Mouse (Mus musculus) embryonic facial prominence, embryonic 11.5 days (tissue): Measurements from ENCODE around the gene Meis3. TPM values are rescaled to one million over a fixed set of nuclear protein-coding genes. Genes with fewer than 3 reads are reported as not detected.

Source experiments
- ATAC-seq: fragments of 200-750 bp; cut with Nextera tagmentation; replicated peaks from 2 replicates; pipeline ENCODE4 v1.8.0; 2017; ENCODE audit warnings: low read depth; ENCODE audit not compliant: insufficient number of reproducible peaks, low FRiP score, low TSS enrichment
- DNase-seq: peaks from one replicate; pipeline ENCODE4 v3.0.0-alpha.2; 2015; ENCODE audit warnings: low spot score
- H3K27ac ChIP-seq: fragments of 300-500 bp; sonication (generic); replicated peaks from 2 replicates; pipeline ENCODE4 v1.5.1; 2014; ENCODE audit warnings: mild to moderate bottlenecking, low read depth, low read length, control low read depth
- H3K27me3 ChIP-seq: fragments of 300-500 bp; sonication (generic); 2 replicates; pipeline ENCODE4 v1.6.1; 2014; ENCODE audit warnings: mild to moderate bottlenecking, low read length, moderate library complexity, mixed read lengths; ENCODE audit not compliant: control insufficient read depth, insufficient read depth
- H3K36me3 ChIP-seq: fragments of 300-500 bp; sonication (generic); replicated peaks from 2 replicates; pipeline ENCODE4 v1.6.1; 2014; ENCODE audit warnings: low read depth, mild to moderate bottlenecking, low read length, moderate library complexity, mixed read lengths; ENCODE audit not compliant: control insufficient read depth, insufficient read depth
- H3K4me1 ChIP-seq: fragments of 300-500 bp; sonication (generic); 2 replicates; pipeline ENCODE4 v1.6.1; 2014; ENCODE audit warnings: low read length, mixed read lengths; ENCODE audit not compliant: control insufficient read depth, insufficient read depth
- H3K4me2 ChIP-seq: fragments of 300-500 bp; sonication (generic); 2 replicates; pipeline ENCODE4 v1.6.1; 2014; ENCODE audit warnings: low read depth, mild to moderate bottlenecking, control low read depth, low read length, moderate library complexity
- H3K4me3 ChIP-seq: fragments of 300-500 bp; sonication (generic); 2 replicates; pipeline ENCODE4 v1.5.1; 2014; ENCODE audit warnings: low read depth, low read length, control low read depth
- H3K9ac ChIP-seq: fragments of 300-500 bp; sonication (generic); replicated peaks from 2 replicates; pipeline ENCODE4 v1.6.1; 2014; ENCODE audit warnings: mild to moderate bottlenecking, control low read depth, low read length
- H3K9me3 ChIP-seq: fragments of 300-500 bp; sonication (generic); replicated peaks from 2 replicates; pipeline ENCODE4 v1.6.1; 2016; ENCODE audit warnings: mild to moderate bottlenecking, low read length, inconsistent platforms, mixed read lengths; ENCODE audit not compliant: control insufficient read depth
- WGBS: fragments of 180-500 bp; shearing (Covaris S2); extraction: QIAGEN DNeasy Blood & Tissue Kit; methylation state at CpG from one replicate; pipeline ENCODE4 v1.1.7; 2014; 5-methylcytosine and 5-hydroxymethylcytosine counted together
- polyA plus RNA-seq: library from polyadenylated mRNA; unstranded; fragments of >200 nt; fragmentation: Nextera tagmentation; extraction: Ambion mirVana; gene quantifications from 2 replicates; pipeline ENCODE4 v1.2.1, GENCODE M21; 2014

The Meis3 gene
- polyA plus RNA-seq, 1 experiment from 2014 or later = 34.0 TPM

DNA sequence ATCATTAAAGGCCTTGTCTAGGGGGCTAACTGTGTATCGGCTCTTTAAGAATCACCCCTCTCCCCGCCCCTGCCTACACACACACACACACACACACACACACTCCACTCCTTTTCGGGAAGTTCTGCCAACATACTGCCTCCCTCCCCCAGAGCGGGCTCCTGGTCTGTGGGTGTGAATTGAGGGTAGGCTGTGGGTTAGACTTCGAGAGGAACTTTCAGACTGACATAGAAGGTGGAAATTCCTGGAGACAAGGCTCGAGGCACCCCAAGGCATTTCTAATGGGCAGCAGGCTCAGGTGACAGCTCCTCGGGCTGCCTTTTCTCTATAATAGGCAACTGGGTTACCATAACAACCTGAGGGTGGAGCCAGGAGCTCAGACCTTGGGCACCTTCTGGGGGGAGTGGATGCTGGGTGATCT, 42.7 kb upstream of the Meis3 start:
- Histone ChIP-seq H3K4me3 (no peak overlapping the region), H3K9ac (no peak overlapping the region; the same call in 1 of the 2 replicates), H3K4me2 (no peak overlapping the region; the same call in 1 of the 2 replicates), H3K27ac (no peak overlapping the region), H3K36me3 (no peaks in the 10 kb centered on the region), H3K9me3 (no peaks in the 10 kb centered on the region), H3K27me3 (no peaks in the 10 kb centered on the region), H3K4me1 (peaks cover 6% of the 10 kb centered on the region; the same call in 1 of the 2 replicates)
- ATAC-seq (no peak), DNase-seq (peak; percentile 61)
- 10% methylated on average over 7 of the region's 7 CpGs for WGBS

DNA sequence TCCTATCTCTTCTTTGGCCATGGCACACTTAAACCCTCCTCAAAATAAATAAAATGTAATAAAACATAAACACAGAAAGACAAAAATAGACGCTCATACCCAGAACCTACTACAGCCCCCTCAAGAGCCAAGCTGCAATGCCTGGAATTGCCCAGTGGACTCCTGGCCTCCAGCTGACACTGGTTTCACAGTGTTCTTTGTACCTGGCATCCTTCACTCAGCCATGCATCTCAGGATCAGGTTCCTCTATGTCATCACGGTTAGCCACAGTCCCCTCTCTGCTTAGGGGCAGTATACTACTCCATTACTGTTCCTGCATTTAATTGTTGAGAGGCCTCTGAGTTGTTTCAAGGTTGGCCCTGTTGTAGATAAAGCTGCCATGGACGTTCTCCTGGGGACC, 42.0 kb upstream of the Meis3 start:
- H3K9ac ChIP-seq = no peak overlapping the region
- H3K9me3 ChIP-seq = no peaks in the 10 kb centered on the region
- H3K27me3 ChIP-seq = no peaks in the 10 kb centered on the region
- no peak for DNase-seq
- WGBS = 66% methylated on average over 3 of the region's 3 CpGs
- H3K4me2 ChIP-seq = no peak overlapping the region
- no peak overlapping the region for H3K27ac ChIP-seq
- H3K4me1 ChIP-seq = peaks cover 6% of the 10 kb centered on the region; the same call in 1 of the 2 replicates
- ATAC-seq = no peak
- H3K36me3 ChIP-seq = no peaks in the 10 kb centered on the region
- H3K4me3 ChIP-seq = no peak overlapping the region

DNA sequence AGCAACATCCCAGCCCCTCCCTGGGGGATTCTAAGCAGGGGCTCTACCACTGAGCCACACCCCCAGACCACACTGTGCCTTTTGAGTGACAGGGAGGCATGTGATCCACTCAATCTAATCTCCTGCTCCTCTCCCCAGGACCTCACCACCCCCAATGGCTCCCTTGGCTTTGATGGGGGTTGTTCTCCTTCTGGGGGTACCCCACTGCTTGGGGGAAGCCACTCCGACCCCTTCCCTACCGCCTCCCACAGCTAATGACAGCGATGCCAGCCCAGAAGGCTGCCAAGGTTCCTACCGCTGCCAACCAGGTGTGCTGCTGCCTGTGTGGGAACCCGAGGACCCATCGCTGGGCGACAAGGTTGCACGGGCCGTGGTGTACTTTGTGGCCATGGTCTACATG, 41.2 kb upstream of the Meis3 start:
- no peak for DNase-seq
- no peak overlapping the region for H3K4me3 ChIP-seq
- no peak overlapping the region for H3K4me2 ChIP-seq
- H3K9me3 ChIP-seq = no peaks in the 10 kb centered on the region
- H3K9ac ChIP-seq = no peak overlapping the region
- peaks cover 6% of the 10 kb centered on the region; the same call in 1 of the 2 replicates for H3K4me1 ChIP-seq
- no peak for ATAC-seq
- no peaks in the 10 kb centered on the region for H3K36me3 ChIP-seq
- H3K27ac ChIP-seq = no peak overlapping the region
- 89% methylated on average over 9 of the region's 9 CpGs for WGBS
- H3K27me3 ChIP-seq = no peaks in the 10 kb centered on the region

DNA sequence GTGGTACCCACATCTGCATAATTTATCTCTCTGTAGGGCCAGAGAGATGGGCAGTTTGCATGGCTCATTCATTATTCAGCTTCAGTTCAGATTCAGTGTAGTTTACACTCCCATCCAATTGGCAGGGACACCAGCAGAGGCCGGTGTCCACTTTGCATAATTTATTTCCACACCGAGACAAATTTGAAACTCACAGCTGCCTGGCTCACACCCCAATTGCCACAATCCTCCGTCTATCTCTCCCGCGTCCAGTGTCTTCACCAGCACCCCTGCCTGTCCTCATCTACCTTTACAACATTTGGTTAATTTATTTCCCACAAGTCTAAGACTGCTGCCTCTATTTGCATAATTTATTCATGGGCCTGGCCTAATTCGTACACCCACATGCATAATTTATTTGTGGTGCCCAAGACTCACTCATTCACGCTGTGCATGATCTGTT, 39.9 kb upstream of the Meis3 start:
- Histone ChIP-seq H3K4me3 (no peak overlapping the region), H3K36me3 (no peaks in the 10 kb centered on the region), H3K4me2 (no peak overlapping the region), H3K9me3 (no peaks in the 10 kb centered on the region), H3K27ac (no peak overlapping the region), H3K4me1 (peaks cover 6% of the 10 kb centered on the region; the same call in 1 of the 2 replicates), H3K9ac (no peak overlapping the region), H3K27me3 (no peaks in the 10 kb centered on the region)
- DNase-seq (no peak), ATAC-seq (no peak)
- 69% methylated on average over 7 of the region's 7 CpGs for WGBS

DNA sequence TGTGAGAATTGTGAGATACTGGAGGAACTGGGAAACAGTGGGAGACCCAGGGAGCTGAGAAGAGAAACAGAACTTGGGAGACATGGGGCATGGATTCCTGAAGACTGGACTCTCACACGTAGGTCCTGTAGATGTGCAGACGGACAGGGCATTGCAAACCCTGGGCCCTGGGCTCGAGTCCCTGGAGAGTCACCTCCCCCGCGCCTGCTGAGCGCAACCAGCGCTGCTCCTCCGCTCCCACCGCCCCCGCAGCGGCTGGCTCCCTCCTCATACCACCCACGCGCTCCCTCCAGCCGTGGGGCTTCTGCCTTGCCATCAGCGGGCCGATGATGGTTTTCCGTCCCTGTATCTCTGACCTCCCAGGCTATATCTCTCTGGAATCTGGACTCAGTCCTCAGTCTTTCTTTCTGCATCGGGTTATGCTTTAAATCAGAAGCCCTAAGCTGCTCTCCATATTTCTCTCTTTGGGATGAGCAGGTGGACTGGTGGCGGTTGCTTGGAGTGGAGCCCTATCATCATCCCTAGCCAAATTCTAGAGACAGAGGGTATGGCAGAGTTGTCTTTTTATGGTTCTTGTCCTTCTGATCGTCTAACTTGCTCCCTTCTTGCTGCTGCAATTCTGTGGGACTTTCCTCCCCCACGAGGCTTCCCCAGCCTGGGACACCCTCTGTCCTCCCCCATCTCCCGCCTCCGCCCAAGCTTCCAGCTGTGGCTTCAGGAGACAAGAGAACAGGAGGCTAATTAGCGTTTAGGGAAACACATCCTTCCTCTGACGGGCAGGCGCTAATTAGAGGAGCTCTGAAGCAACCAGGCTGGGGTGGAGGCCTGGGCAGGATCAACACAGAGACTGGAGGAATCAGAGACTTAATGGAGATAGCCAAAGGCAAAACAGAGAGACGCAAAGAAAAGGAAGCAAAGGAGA, 28.1 kb upstream of the Meis3 start:
- H3K9ac ChIP-seq = no peak overlapping the region
- no peaks in the 10 kb centered on the region for H3K4me1 ChIP-seq
- H3K4me2 ChIP-seq = no peak overlapping the region
- H3K4me3 ChIP-seq = no peak overlapping the region
- H3K36me3 ChIP-seq = no peaks in the 10 kb centered on the region
- no peaks in the 10 kb centered on the region for H3K27me3 ChIP-seq
- ATAC-seq (no peak), DNase-seq (no peak)
- H3K9me3 ChIP-seq = no peaks in the 10 kb centered on the region
- 27% methylated on average over 27 of the region's 27 CpGs for WGBS
- no peak overlapping the region for H3K27ac ChIP-seq

DNA sequence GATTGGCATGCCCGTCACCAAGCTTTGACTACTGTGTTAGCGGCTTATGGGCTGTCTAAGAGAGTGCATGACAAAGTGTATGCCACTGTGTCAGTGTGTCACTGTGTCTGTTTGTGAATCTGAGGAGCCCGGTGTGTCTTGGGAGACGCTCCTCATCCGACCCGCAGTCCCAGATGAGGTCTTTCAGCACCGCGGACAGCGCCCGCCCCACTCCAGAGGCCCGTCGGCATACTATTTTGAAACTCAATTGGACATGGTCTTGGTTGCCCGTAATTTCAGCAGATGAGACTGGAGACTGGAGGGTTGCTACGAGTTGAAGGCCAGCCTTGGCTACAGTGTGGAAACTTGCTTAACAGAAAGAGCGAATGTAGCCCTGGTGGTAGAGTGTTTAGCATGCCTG, 27.2 kb upstream of the Meis3 start:
- no peaks in the 10 kb centered on the region for H3K9me3 ChIP-seq
- H3K4me3 ChIP-seq = no peak overlapping the region
- no peak overlapping the region for H3K9ac ChIP-seq
- no peak overlapping the region for H3K27ac ChIP-seq
- no peaks in the 10 kb centered on the region for H3K36me3 ChIP-seq
- no peaks in the 10 kb centered on the region for H3K4me1 ChIP-seq
- WGBS = 13% methylated on average over 15 of the region's 15 CpGs
- H3K4me2 ChIP-seq = no peak overlapping the region
- ATAC-seq (no peak), DNase-seq (peak; percentile 83)
- no peaks in the 10 kb centered on the region for H3K27me3 ChIP-seq

DNA sequence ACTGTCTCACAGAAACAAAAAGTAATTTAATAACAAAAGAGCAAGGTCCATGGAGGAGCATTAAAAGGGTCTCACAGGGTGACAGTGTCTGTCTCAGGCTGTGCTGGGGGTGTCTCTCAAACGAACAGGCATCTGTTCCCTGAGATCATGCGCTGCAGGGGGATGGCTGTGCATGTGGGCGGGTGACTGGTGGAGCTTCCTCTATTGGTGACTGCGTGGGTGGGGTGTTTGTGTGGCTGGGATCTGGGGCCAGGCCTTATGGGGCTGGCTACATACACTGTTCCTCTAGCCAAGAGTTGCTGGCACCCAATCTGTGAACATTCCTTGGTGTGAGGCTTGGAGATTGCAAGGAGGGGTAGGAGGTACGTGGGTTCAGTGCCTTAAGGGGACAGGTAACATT, 25.6 kb upstream of the Meis3 start:
- no peak for ATAC-seq
- DNase-seq = no peak

More for the DNA sequence above, 25.6 kb upstream of the Meis3 start:
- Histone ChIP-seq H3K4me2 (no peak overlapping the region), H3K27ac (no peak overlapping the region), H3K9ac (no peak overlapping the region), H3K9me3 (no peaks in the 10 kb centered on the region), H3K4me1 (no peaks in the 10 kb centered on the region), H3K27me3 (no peaks in the 10 kb centered on the region), H3K4me3 (no peak overlapping the region), H3K36me3 (no peaks in the 10 kb centered on the region)
- 65% methylated on average over 5 of the region's 5 CpGs for WGBS
